ENCODE assay signal across 13 mouse cellular contexts in the genomic region with DNA sequence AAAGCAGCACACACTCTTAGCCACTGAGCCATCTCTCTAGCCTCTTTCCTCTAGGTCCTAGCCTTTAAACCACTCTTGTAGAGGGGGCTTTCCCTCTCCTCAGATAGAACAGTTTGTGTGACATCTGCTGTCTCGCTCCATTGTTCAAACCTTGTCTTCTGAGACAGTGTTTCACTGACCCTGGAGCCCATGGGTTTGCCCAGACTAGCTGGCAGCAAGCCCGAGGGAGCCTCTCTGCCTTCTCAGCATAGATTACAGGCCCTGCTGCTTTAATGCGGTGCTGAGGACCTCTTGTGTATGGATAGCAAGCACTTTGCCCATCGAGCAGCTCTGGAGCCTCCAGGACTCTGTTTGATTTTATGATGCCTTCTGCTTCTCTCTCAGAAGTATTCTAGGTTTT. TPM values are rescaled to one million over a fixed set of nuclear protein-coding genes. Genes with fewer than 3 reads are reported as not detected.
A peak's percentile ranks its signal among the peaks of the same experiment; 100 is the strongest.
DNase-seq lines count a peak whose midpoint lies in the region; ATAC-seq lines count a peak whose summit lies in the region.
"Had no signal": no experiment of that assay in that cellular context is flagged by ENCODE, and none has a peak within 500 bp of the region (broad histone marks: within the 10 kb centered on the region; RNA-seq: fewer than 3 reads in every experiment).

No protein-coding gene starts in this region.

- H3K9ac ChIP-seq in midbrain, embryonic 13.5 days (replicated peaks) = no peak overlapping the region
- H3K9ac ChIP-seq: heart, embryonic 15.5 days; liver, embryonic 13.5 days; neural tube, embryonic 13.5 days had no signal

- peaks cover 31% of the 10 kb centered on the region for H3K4me1 ChIP-seq in midbrain, embryonic 13.5 days (replicated peaks)
- H3K4me1 ChIP-seq: liver, embryonic 13.5 days; neural tube, embryonic 13.5 days had no signal

- ATAC-seq in midbrain, embryonic 13.5 days = peak; percentile 76
- no peak for ATAC-seq in erythroid progenitor cell, adult 5-6 weeks (replicated peaks; ENCODE audit: low FRiP score, poor library complexity, severe bottlenecking)

- no peaks in the 10 kb centered on the region for H3K36me3 ChIP-seq in midbrain, embryonic 13.5 days
- H3K36me3 ChIP-seq: G1E; heart, embryonic 15.5 days; liver, embryonic 13.5 days; neural tube, embryonic 13.5 days had no signal

- peak; percentile 34 for DNase-seq in kidney, postnatal 10 days
- DNase-seq in kidney, adult 9 months = no peak
- DNase-seq in cerebellum, adult 11-12 months = peak; percentile 89
- DNase-seq in cerebellum, postnatal 14 days = peak; percentile 96 to 98
- no peak for DNase-seq in heart, postnatal 14 days
- DNase-seq: kidney, adult 2 months; liver, embryonic 13.5 days had no signal

- 0 out of 2 replicates have a peak, but pooled peaks cover 11% of the 10 kb centered on the region for H3K27me3 ChIP-seq in midbrain, embryonic 13.5 days
- H3K27me3 ChIP-seq: heart, embryonic 15.5 days; liver, embryonic 13.5 days; neural tube, embryonic 13.5 days had no signal

- no peak overlapping the region for H3K4me3 ChIP-seq in midbrain, embryonic 13.5 days (replicated peaks)
- H3K4me3 ChIP-seq: heart, embryonic 15.5 days; liver, embryonic 13.5 days; neural tube, embryonic 13.5 days had no signal

- WGBS in midbrain, embryonic 13.5 days = 10% methylated on average over 4 of the region's 4 CpGs

- H3K9me3 ChIP-seq in midbrain, embryonic 13.5 days = no peaks in the 10 kb centered on the region
- H3K9me3 ChIP-seq: G1E; heart, embryonic 15.5 days; liver, embryonic 13.5 days; neural tube, embryonic 13.5 days had no signal

- H3K27ac ChIP-seq in midbrain, embryonic 13.5 days = peak overlapping the region; percentile 56; the same call in 1 of the 2 replicates
- H3K27ac ChIP-seq: liver, embryonic 13.5 days; neural tube, embryonic 13.5 days had no signal

- intact Hi-C loops in heart, postnatal 14 days (cut with DNase I) = no loop called here

- H3K4me2 ChIP-seq in midbrain, embryonic 13.5 days (replicated peaks) = no peak overlapping the region
- H3K4me2 ChIP-seq: heart, embryonic 15.5 days; liver, embryonic 13.5 days; neural tube, embryonic 13.5 days had no signal

RNA-seq across cellular contexts. Expression of gene Cnpy1, which starts 8.6 kb away (rescaled TPM):
- polyA plus RNA-seq in midbrain, embryonic 13.5 days (2015; fragmentation: Nextera tagmentation; extraction: Ambion mirVana) = 85.5 and 90.2 TPM in 2 replicates
- not detected in 2 replicates for total RNA-seq in erythroid progenitor cell, adult 5-6 weeks (2015; ENCODE audit: low replicate concordance)
- not detected in 2 replicates for total RNA-seq in erythroid progenitor cell, adult 5-6 weeks (2017; ENCODE audit: low replicate concordance)
- total RNA-seq in heart, postnatal 14 days (2021) = not detected
- total RNA-seq: megakaryocyte progenitor cell, adult 5-6 weeks had no signal
- polyA plus RNA-seq: G1E; heart, embryonic 15.5 days had no signal

Comparison
In these comparisons a context has a peak if more than half of its experiments do, and no peak if none do; other contexts are left out.
1. DNase-seq: peak in kidney, postnatal 10 days (single experiment), cerebellum, adult 11-12 months (single experiment) and cerebellum, postnatal 14 days (2 of 2); none in kidney, adult 9 months (single experiment) and heart, postnatal 14 days (0 of 2).